Mouse (Mus musculus): Measurements from ENCODE around the gene Srpk2. TPM values are rescaled to one million over a fixed set of nuclear protein-coding genes. Genes with fewer than 3 reads are reported as not detected.

Srpk2 gene
- total and polyA plus RNA-seq, 3 experiments = 11.2 to 41.7 (median 16.9) TPM

DNA sequence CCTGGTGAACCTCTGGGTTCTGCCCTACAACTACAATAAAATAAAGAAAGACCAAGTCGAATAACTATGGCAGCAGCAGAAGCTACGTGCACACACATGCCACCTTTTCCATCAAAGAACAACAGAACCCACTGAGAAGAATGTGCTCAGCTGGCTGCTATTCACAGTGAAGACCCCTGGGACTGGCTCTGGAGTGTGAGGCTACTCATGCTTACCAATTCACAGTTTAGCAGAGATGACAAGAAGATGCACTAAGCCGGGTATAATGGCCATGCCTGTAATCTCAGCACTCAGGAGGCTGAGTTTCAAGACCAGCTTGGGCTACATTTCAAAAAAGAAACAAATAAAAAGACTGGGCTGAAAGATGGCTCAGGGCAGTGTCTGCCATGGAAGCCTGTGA, 167.5 kb downstream of the Srpk2 start:
- H3K36me3 ChIP-seq (ENCODE audit: control insufficient read depth in 1 of 2, insufficient read depth in 2 of 2, low read length in 2 of 2) = peaks cover 2 to 12% of the 10 kb centered on the region in 2 experiments; a peak in 3 of 4 replicates
- TF ChIP-seq CHD1 (IDR thresholded peaks at IDR 0.05; ENCODE audit: low read depth, low read length) = no peak
- no peak for TF ChIP-seq POLR2AphosphoS2 (IDR thresholded peaks at IDR 0.05; ENCODE audit: low read length)
- no peak for TF ChIP-seq MEF2A (IDR thresholded peaks at IDR 0.05; ENCODE audit: extremely low read depth, insufficient replicate concordance, low read depth, low read length, poor library complexity, severe bottlenecking)
- no peak for TF ChIP-seq TBP (IDR thresholded peaks at IDR 0.05; ENCODE audit: low read depth, low read length)
- TF ChIP-seq ZKSCAN1 (IDR thresholded peaks at IDR 0.05; ENCODE audit: low read depth, low read length) = no peak
- no peak for TF ChIP-seq KAT2A (conservative IDR thresholded peaks at IDR 0.05; ENCODE audit: low read depth, low read length)
- no peak for TF ChIP-seq CHD2 (IDR thresholded peaks at IDR 0.05; ENCODE audit: low read length)
- no peak for TF ChIP-seq GATA1 (IDR thresholded peaks at IDR 0.05; ENCODE audit: low read depth, low read length)
- no peak for TF ChIP-seq ZMIZ1 (IDR thresholded peaks at IDR 0.05; ENCODE audit: low read depth, low read length)
- no peak for TF ChIP-seq ZNF384 (IDR thresholded peaks at IDR 0.05; ENCODE audit: low read depth, low read length)
- no peak for TF ChIP-seq SMC3 (IDR thresholded peaks at IDR 0.05; ENCODE audit: low read depth, low read length)
- TF ChIP-seq ETS1 (IDR thresholded peaks at IDR 0.05; ENCODE audit: low read depth, low read length) = no peak
- TF ChIP-seq EP300 (IDR thresholded peaks at IDR 0.05; ENCODE audit: low read depth in 1 of 2, low read length in 2 of 2) = no peak
- TF ChIP-seq MXI1 (IDR thresholded peaks at IDR 0.05; ENCODE audit: low read depth, low read length) = no peak
- TF ChIP-seq GABPA (IDR thresholded peaks at IDR 0.05; ENCODE audit: low read depth, low read length) = no peak
- TF ChIP-seq NELFE (IDR thresholded peaks at IDR 0.05; ENCODE audit: low read depth, low read length) = no peak
- no peak for TF ChIP-seq E2F4 (IDR thresholded peaks at IDR 0.05; ENCODE audit: borderline replicate concordance, low read depth, low read length)
- no peak for TF ChIP-seq MAFK (IDR thresholded peaks at IDR 0.05; ENCODE audit: borderline replicate concordance, low read depth, low read length)

DNA sequence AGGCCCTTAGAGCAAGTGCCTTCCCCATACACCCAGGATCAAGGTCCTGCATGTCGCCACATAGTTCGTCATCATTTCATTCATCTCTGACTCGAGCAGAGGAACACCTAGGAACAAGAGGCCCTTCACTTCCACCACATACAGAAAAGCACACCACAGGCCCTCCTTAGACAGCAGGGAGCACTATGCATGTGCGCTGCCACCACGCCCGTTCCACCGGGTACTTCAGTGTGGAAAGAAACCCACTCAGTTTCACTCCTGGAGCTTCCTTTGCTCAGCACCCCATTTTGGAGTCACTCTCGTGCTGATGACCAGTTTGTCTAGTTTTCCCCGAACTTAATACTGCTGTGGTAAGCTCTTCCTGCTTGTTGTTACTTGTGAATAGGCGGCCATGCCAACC, 169.4 kb downstream of the Srpk2 start:
- H3K36me3 ChIP-seq (ENCODE audit: control insufficient read depth in 1 of 2, insufficient read depth in 2 of 2, low read length in 2 of 2) = peaks cover 2 to 12% of the 10 kb centered on the region in 2 experiments; a peak in 3 of 4 replicates

More for the DNA sequence above, 167.5 kb downstream of the Srpk2 start:
- DNase-seq (ENCODE audit: low read depth, low spot score) = no peak
- no peaks in the 10 kb centered on the region for H3K27me3 ChIP-seq (ENCODE audit: control insufficient read depth in 1 of 2, insufficient read depth in 2 of 2, low read length in 2 of 2)
- H3K9ac ChIP-seq (ENCODE audit: control insufficient read depth, low read depth, low read length, poor library complexity, severe bottlenecking) = no peak overlapping the region
- H3K79me2 ChIP-seq (ENCODE audit: control insufficient read depth, insufficient read depth, low read length, poor library complexity) = no peaks in the 10 kb centered on the region
- no peaks in the 10 kb centered on the region for H3K9me3 ChIP-seq (replicated peaks; ENCODE audit: insufficient read depth, low read length)
- no peak overlapping the region for H3K4me3 ChIP-seq (ENCODE audit: control insufficient read depth in 1 of 2, insufficient read depth in 1 of 2, low read depth in 2 of 2, low read length in 2 of 2)
- H3K4me1 ChIP-seq (ENCODE audit: control insufficient read depth in 1 of 2, insufficient read depth in 2 of 2, low read length in 2 of 2) = peaks cover 3 to 13% of the 10 kb centered on the region in 2 experiments
- H3K27ac ChIP-seq (ENCODE audit: control insufficient read depth, low read depth, low read length) = no peak overlapping the region

More for the DNA sequence above, 169.4 kb downstream of the Srpk2 start:
- Histone ChIP-seq H3K9ac (ENCODE audit: control insufficient read depth, low read depth, low read length, poor library complexity, severe bottlenecking) (no peak overlapping the region), H3K9me3 (replicated peaks; ENCODE audit: insufficient read depth, low read length) (no peaks in the 10 kb centered on the region), H3K27me3 (ENCODE audit: control insufficient read depth in 1 of 2, insufficient read depth in 2 of 2, low read length in 2 of 2) (no peaks in the 10 kb centered on the region), H3K4me3 (ENCODE audit: control insufficient read depth in 1 of 2, insufficient read depth in 1 of 2, low read depth in 2 of 2, low read length in 2 of 2) (no peak overlapping the region), H3K4me1 (ENCODE audit: control insufficient read depth in 1 of 2, insufficient read depth in 2 of 2, low read length in 2 of 2) (peaks cover 3 to 13% of the 10 kb centered on the region in 2 experiments), H3K79me2 (ENCODE audit: control insufficient read depth, insufficient read depth, low read length, poor library complexity) (no peaks in the 10 kb centered on the region), H3K27ac (ENCODE audit: control insufficient read depth, low read depth, low read length) (no peak overlapping the region)
- no peak for DNase-seq (ENCODE audit: low read depth, low spot score)
- TF ChIP-seq EP300 (IDR thresholded peaks at IDR 0.05; ENCODE audit: low read depth in 1 of 2, low read length in 2 of 2) (no peak), GABPA (IDR thresholded peaks at IDR 0.05; ENCODE audit: low read depth, low read length) (no peak), MAFK (IDR thresholded peaks at IDR 0.05; ENCODE audit: borderline replicate concordance, low read depth, low read length) (no peak), SMC3 (IDR thresholded peaks at IDR 0.05; ENCODE audit: low read depth, low read length) (no peak), BHLHE40 (IDR thresholded peaks at IDR 0.05; ENCODE audit: borderline replicate concordance, low read depth, low read length) (no peak), CTCF (IDR thresholded peaks at IDR 0.05 in 2 of 3, conservative IDR thresholded peaks at IDR 0.05 in 1 of 3; ENCODE audit: control insufficient read depth in 1 of 3, insufficient read depth in 1 of 3, low read depth in 2 of 3, low read length in 3 of 3, poor library complexity in 1 of 3, severe bottlenecking in 1 of 3) (no peak), USF2 (IDR thresholded peaks at IDR 0.05; ENCODE audit: borderline replicate concordance in 1 of 2, insufficient read depth in 1 of 2, low read depth in 1 of 2, low read length in 2 of 2) (no peak), RAD21 (IDR thresholded peaks at IDR 0.05; ENCODE audit: low read depth, low read length) (no peak), E2F4 (IDR thresholded peaks at IDR 0.05; ENCODE audit: borderline replicate concordance, low read depth, low read length) (no peak), MAX (IDR thresholded peaks at IDR 0.05; ENCODE audit: low read length) (no peak), ELF1 (IDR thresholded peaks at IDR 0.05; ENCODE audit: low read depth, low read length) (no peak), ZKSCAN1 (IDR thresholded peaks at IDR 0.05; ENCODE audit: low read depth, low read length) (no peak), ZC3H11A (IDR thresholded peaks at IDR 0.05; ENCODE audit: low read depth, low read length) (no peak), RCOR1 (IDR thresholded peaks at IDR 0.05; ENCODE audit: low read depth, low read length) (no peak), NELFE (IDR thresholded peaks at IDR 0.05; ENCODE audit: low read depth, low read length) (no peak), HCFC1 (IDR thresholded peaks at IDR 0.05; ENCODE audit: low read depth, low read length) (no peak), TBP (IDR thresholded peaks at IDR 0.05; ENCODE audit: low read depth, low read length) (no peak), MYB (IDR thresholded peaks at IDR 0.05; ENCODE audit: low read depth, low read length) (no peak), TCF12 (IDR thresholded peaks at IDR 0.05; ENCODE audit: low read depth, low read length) (no peak)
